Mouse (Mus musculus): ENCODE data around the gene Snrpd2. TPM values are rescaled to one million over a fixed set of nuclear protein-coding genes. Genes with fewer than 3 reads are reported as not detected.

The Snrpd2 gene
- polyA plus RNA-seq, 1 experiment from 2014 or later, result 107 TPM

- ATAC-seq (ENCODE audit: extremely low read depth, insufficient number of reproducible peaks, low FRiP score, low TSS enrichment), result no peak
- peaks cover 21% of the 10 kb centered on the region for H3K4me1 ChIP-seq
- H3K9me3 ChIP-seq, result no peaks in the 10 kb centered on the region
- peak overlapping the region; percentile 33; the same call in 1 of the 2 replicates for H3K9ac ChIP-seq
- H3K4me3 ChIP-seq, result no peak overlapping the region
- peaks cover 35% of the 10 kb centered on the region for H3K36me3 ChIP-seq
- no peak overlapping the region for H3K4me2 ChIP-seq
- H3K27me3 ChIP-seq (replicated peaks), result no peaks in the 10 kb centered on the region
- 88% methylated on average over 5 of the region's 5 CpGs for WGBS
- no peak overlapping the region for H3K27ac ChIP-seq (replicated peaks)
Observed at GRCm38 (mm10) chr7:19127744-19128143, 21.8 kb upstream of the Snrpd2 start.

DNA sequence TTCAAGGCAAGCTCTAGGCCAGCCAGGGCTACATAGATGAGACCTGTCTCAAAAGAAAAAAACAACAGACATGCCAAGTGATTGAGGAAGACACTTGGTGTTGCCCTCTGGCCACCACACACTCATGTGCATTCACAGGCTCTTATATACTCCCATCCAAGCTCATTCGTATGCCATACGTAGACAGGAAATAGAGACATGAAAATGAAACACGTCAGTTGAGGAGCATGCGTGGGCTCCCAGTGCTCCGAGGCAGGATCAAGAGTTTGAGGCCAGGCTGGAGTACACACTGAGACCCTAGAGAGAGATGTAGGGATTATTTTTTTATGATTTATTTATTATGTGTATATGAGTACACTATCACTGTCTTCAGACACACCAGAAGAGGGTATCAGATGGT lies 20.1 kb upstream of the Snrpd2 start:
- ATAC-seq (ENCODE audit: extremely low read depth, insufficient number of reproducible peaks, low FRiP score, low TSS enrichment), result no peak

DNA sequence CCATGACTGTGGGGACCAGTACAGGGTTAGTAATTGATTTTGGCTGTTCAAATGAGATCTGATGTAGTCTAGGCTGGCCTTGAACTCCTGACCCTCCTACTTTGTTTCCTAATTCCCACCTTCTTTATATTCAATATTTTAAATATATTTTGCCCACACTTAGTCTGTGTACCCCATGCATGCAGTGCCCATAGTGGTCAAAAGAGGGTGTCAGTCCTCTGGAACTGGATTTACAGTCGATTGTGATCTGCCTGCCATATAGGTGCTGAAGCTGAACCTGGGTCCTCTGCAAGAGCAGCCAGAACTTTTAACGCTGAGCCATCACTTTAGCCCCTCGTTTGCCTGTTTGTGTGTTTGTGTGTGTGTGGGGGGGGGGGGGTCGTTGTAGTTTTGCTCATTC lies 18.9 kb upstream of the Snrpd2 start:
- Histone ChIP-seq H3K9ac (peak overlapping the region; percentile 75), H3K4me2 (peak overlapping the region; percentile 81), H3K27me3 (replicated peaks) (no peaks in the 10 kb centered on the region), H3K4me3 (peak overlapping the region; percentile 60), H3K9me3 (no peaks in the 10 kb centered on the region), H3K36me3 (peaks cover 46% of the 10 kb centered on the region), H3K27ac (replicated peaks) (peak overlapping the region; percentile 90), H3K4me1 (peaks cover 22% of the 10 kb centered on the region)
- 28% methylated on average over 4 of the region's 4 CpGs for WGBS
- no peak for ATAC-seq (ENCODE audit: extremely low read depth, insufficient number of reproducible peaks, low FRiP score, low TSS enrichment)

More for the DNA sequence above, 20.1 kb upstream of the Snrpd2 start:
- Histone ChIP-seq H3K36me3 (peaks cover 39% of the 10 kb centered on the region), H3K4me1 (peaks cover 22% of the 10 kb centered on the region), H3K4me3 (no peak overlapping the region), H3K27ac (replicated peaks) (no peak overlapping the region), H3K27me3 (replicated peaks) (no peaks in the 10 kb centered on the region), H3K9ac (no peak overlapping the region), H3K4me2 (no peak overlapping the region), H3K9me3 (no peaks in the 10 kb centered on the region)
- 89% methylated on average over 5 of the region's 5 CpGs for WGBS

- no peaks in the 10 kb centered on the region for H3K9me3 ChIP-seq
- H3K4me1 ChIP-seq, result peaks cover 22% of the 10 kb centered on the region
- H3K4me2 ChIP-seq, result peak overlapping the region; percentile 81
- H3K27ac ChIP-seq (replicated peaks), result peak overlapping the region; percentile 90
- peak; percentile 95 for ATAC-seq (ENCODE audit: extremely low read depth, insufficient number of reproducible peaks, low FRiP score, low TSS enrichment)
- H3K9ac ChIP-seq, result peak overlapping the region; percentile 83
- peak overlapping the region; percentile 60 for H3K4me3 ChIP-seq
- no peaks in the 10 kb centered on the region for H3K27me3 ChIP-seq (replicated peaks)
- WGBS, result under 1% methylated on average over 39 of the region's 39 CpGs
- peaks cover 47% of the 10 kb centered on the region for H3K36me3 ChIP-seq
Observed at GRCm38 (mm10) chr7:19131324-19131848, 18.1 kb upstream of the Snrpd2 start.

DNA sequence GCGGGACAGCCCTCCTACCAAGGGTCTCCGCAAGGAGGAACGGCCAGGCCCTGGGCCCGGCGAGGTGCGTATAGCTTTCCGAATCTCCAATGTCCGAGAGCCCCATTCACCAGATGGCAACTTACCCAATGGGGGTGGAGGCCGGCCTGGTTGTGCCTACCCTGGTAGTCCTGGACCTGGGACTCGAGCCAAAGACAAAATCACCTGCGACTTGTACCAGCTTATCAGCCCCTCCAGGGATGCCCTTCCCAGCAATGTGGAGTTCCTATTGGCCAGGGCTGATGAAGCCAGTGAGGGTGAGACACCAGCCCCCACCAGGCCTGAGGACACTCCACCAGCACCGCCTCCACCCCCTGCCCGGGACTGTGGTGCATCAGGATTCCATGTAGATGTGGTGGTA lies 13.4 kb upstream of the Snrpd2 start:
- H3K27ac ChIP-seq (replicated peaks), result no peak overlapping the region
- no peak overlapping the region for H3K4me3 ChIP-seq
- no peak overlapping the region for H3K4me2 ChIP-seq
- no peaks in the 10 kb centered on the region for H3K27me3 ChIP-seq (replicated peaks)
- no peak for ATAC-seq (ENCODE audit: extremely low read depth, insufficient number of reproducible peaks, low FRiP score, low TSS enrichment)
- H3K36me3 ChIP-seq, result peaks cover 74% of the 10 kb centered on the region
- H3K4me1 ChIP-seq, result peaks cover 8% of the 10 kb centered on the region
- 86% methylated on average over 13 of the region's 13 CpGs for WGBS
- no peak overlapping the region for H3K9ac ChIP-seq
- H3K9me3 ChIP-seq, result no peaks in the 10 kb centered on the region

DNA sequence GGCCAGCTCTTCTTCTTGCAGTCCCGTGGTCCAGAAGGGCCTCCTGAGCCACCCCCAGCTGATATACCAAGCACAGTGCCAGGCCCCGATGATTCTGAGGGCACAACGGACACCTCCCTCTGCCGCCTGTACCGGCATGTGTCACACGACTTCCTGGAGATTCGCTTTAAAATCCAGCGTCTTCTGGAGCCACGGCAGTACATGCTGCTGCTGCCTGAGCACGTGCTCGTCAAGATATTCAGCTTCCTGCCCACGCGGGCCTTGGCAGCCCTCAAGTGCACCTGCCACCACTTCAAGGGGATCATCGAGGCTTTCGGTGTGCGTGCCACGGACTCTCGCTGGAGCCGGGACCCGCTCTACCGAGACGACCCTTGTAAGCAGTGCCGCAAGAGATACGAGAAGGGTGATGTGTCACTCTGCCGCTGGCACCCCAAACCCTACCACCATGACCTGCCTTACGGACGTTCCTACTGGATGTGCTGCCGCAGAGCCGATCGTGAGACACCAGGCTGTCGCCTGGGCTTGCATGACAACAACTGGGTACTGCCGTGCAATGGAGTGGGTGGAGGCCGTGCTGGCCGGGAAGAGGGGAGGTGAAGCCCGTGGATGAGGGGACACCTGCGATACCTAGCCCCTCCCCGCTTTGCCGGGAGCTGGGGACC lies 12.7 kb upstream of the Snrpd2 start:
- Histone ChIP-seq H3K27ac (replicated peaks) (no peak overlapping the region), H3K9me3 (no peaks in the 10 kb centered on the region), H3K36me3 (peaks cover 77% of the 10 kb centered on the region), H3K4me1 (peaks cover 7% of the 10 kb centered on the region), H3K9ac (no peak overlapping the region), H3K4me3 (no peak overlapping the region), H3K4me2 (no peak overlapping the region), H3K27me3 (replicated peaks) (no peaks in the 10 kb centered on the region)
- no peak for ATAC-seq (ENCODE audit: extremely low read depth, insufficient number of reproducible peaks, low FRiP score, low TSS enrichment)
- WGBS, result 87% methylated on average over 38 of the region's 38 CpGs

GRCm38 (mm10) chr7:19137380-19137779 lies 12.1 kb upstream of the Snrpd2 start:
- H3K27ac ChIP-seq (replicated peaks), result no peak overlapping the region
- H3K4me2 ChIP-seq, result no peak overlapping the region
- peaks cover 3% of the 10 kb centered on the region; the same call in 1 of the 2 replicates for H3K4me1 ChIP-seq
- no peak overlapping the region for H3K4me3 ChIP-seq
- no peaks in the 10 kb centered on the region for H3K9me3 ChIP-seq
- no peaks in the 10 kb centered on the region for H3K27me3 ChIP-seq (replicated peaks)
- H3K9ac ChIP-seq, result no peak overlapping the region
- WGBS, result 45% methylated on average over 5 of the region's 5 CpGs
- peaks cover 77% of the 10 kb centered on the region for H3K36me3 ChIP-seq
- ATAC-seq (ENCODE audit: extremely low read depth, insufficient number of reproducible peaks, low FRiP score, low TSS enrichment), result no peak

GRCm38 (mm10) chr7:19146793-19147192 lies 2.7 kb upstream of the Snrpd2 start:
- Histone ChIP-seq H3K36me3 (peaks cover 16% of the 10 kb centered on the region), H3K4me2 (no peak overlapping the region), H3K9ac (no peak overlapping the region), H3K4me3 (no peak overlapping the region), H3K9me3 (no peaks in the 10 kb centered on the region), H3K4me1 (peaks cover 27% of the 10 kb centered on the region), H3K27me3 (replicated peaks) (no peaks in the 10 kb centered on the region), H3K27ac (replicated peaks) (no peak overlapping the region)
- no peak for ATAC-seq (ENCODE audit: extremely low read depth, insufficient number of reproducible peaks, low FRiP score, low TSS enrichment)
- WGBS, result 87% methylated on average over 10 of the region's 10 CpGs

DNA sequence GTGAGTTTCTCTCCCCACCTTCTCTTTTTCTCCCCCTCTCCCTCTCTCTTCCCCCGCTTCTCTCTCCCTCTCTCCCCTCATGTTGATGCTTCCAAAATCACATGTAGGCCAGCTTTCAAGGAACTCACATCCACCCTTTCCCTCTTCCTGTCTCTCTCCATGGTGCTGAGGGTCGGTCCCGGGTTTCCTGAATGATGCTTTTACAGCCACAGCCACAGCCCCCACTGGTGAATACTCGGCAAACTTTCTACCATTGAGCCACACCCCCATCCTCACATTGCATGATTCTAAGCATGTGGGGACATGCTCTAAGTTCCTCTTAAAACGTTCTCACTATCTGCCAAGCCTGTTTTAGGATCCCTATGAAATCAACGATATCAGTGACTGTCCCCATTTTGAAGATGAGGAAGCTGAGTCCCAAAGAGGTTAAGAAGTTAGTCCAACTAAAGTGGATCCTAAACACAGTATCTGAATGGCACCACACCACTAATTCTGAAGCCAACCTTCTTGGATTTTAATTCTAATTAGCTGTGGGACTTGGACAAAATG lies 2.0 kb upstream of the Snrpd2 start:
- Histone ChIP-seq H3K4me2 (peak overlapping the region; percentile 85), H3K27me3 (replicated peaks) (no peaks in the 10 kb centered on the region), H3K4me3 (no peak overlapping the region), H3K36me3 (peaks cover 23% of the 10 kb centered on the region), H3K9ac (no peak overlapping the region), H3K4me1 (peaks cover 27% of the 10 kb centered on the region), H3K9me3 (no peaks in the 10 kb centered on the region), H3K27ac (replicated peaks) (no peak overlapping the region)
- ATAC-seq (ENCODE audit: extremely low read depth, insufficient number of reproducible peaks, low FRiP score, low TSS enrichment), result no peak
- WGBS, result 46% methylated on average over 6 of the region's 6 CpGs

DNA sequence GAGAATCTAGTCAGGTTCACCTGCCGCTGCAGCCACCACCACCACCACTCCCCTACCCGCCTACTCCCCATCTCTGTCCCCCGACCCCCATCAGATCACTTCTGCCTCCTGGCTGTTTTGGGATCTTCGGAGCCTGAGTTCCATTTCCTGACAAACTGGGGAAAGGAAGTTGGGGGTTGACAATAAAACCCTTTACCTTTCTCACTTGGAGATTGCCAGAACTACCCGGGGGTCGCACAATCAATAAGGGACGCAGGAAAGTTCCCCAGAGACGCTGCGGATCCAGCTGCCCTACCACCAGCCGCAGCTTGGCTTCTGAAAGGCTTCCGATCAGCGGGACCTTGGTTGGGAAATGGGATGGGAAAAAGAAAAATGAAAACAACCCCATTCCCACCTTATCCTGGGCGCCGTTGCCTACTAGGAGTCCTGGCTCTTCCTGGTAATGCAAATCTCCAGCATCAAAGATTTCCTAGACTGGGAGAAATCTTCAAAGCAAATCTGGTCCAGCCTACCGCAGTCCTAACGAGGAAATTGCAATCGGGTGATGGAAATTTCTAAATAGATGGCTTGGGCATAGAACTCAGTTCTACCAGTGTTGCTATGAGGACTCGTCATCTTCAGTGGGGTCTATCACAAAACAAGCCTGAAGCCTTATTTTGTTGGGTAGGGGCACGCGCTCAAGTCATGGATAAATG lies 1.2 kb upstream of the Snrpd2 start:
- Histone ChIP-seq H3K4me2 (peak overlapping the region; percentile 85), H3K9me3 (no peaks in the 10 kb centered on the region), H3K27ac (replicated peaks) (peak overlapping the region; percentile 69), H3K4me3 (peak overlapping the region; percentile 82), H3K9ac (peak overlapping the region; percentile 80), H3K36me3 (peaks cover 31% of the 10 kb centered on the region), H3K27me3 (replicated peaks) (no peaks in the 10 kb centered on the region), H3K4me1 (peaks cover 27% of the 10 kb centered on the region)
- ATAC-seq (ENCODE audit: extremely low read depth, insufficient number of reproducible peaks, low FRiP score, low TSS enrichment), result no peak
- WGBS, result 11% methylated on average over 20 of the region's 20 CpGs

DNA sequence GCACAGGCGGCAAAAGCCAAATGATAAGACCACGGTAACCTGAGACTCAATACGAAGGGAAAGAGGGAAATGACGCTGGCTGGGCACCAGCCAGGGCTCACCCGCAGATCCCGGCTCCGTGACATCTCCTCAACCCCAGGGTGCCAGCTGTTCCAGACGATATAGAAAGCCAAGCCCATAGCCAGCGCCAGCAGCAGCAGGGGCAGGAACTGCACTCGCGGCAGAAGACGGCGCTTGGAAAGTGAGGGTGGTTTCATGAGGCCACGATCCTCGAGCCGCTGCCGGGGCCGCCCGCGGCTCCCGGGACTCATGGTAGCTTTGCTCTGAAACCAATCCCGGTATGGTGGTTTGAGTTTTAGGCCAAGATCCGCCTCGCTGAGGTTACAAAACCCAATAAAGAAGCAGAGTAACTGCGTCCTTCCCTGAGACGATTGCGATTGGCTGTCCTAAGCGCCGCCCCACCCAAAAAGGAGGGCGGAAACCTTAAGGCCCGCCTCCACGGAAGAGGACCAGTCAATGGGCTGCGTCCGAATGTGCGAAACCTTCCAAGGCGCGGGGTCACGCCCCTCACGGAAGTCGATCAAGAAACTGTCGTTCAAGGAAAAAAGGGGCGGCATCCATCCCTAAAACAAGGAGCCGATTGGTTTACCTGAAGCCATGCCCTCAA lies 514 bp upstream of the Snrpd2 start, which contains the start of gene Qpctl:
Gene Qpctl, minus strand, starts transcription at position 417 of the 667 bp plus-strand sequence.
- H3K4me2 ChIP-seq, result peak within 1 kb of the TSS; percentile 85
- no peaks in the 10 kb centered on the region for H3K9me3 ChIP-seq
- H3K9ac ChIP-seq, result peak within 1 kb of the TSS; percentile 92
- peak; percentile 97 for ATAC-seq (ENCODE audit: extremely low read depth, insufficient number of reproducible peaks, low FRiP score, low TSS enrichment)
- H3K36me3 ChIP-seq, result peaks cover 37% of the 10 kb centered on the region
- H3K4me1 ChIP-seq, result peaks cover 27% of the 10 kb centered on the region
- peak within 1 kb of the TSS; percentile 79 for H3K27ac ChIP-seq (replicated peaks)
- WGBS, result under 1% methylated on average over 43 of the region's 43 CpGs
- peak within 1 kb of the TSS; percentile 82 for H3K4me3 ChIP-seq
- H3K27me3 ChIP-seq (replicated peaks), result no peaks in the 10 kb centered on the region

Data from heart, embryonic 13.5 days (tissue).